8 mouse cellular contexts compared by ENCODE assay signal in the genomic region with DNA sequence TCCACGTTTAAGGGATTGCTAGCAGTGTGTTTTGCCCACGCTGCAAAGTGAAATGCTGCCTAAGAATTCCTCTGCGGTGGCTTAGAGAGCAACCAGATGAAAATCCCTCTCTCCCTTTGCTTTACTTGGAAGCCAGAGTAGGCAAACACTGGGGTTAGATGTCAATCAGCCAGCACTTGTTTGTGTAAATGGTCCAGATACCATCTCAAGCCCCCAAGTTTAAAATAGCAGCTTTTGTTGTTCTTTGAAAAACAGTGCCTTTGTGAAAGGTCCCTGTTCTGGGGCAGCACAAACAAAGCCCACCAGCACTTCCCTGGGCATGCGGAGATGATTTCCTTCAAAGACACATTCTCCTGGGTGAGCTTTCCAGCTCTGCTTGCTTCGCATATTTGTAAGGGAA. TPM values are rescaled to one million over a fixed set of nuclear protein-coding genes. Genes with fewer than 3 reads are reported as not detected.
DNase-seq lines count a peak whose midpoint lies in the region; ATAC-seq lines count a peak whose summit lies in the region.
"Had no signal": no experiment of that assay in that cellular context is flagged by ENCODE, and none has a peak within 500 bp of the region (broad histone marks: within the 10 kb centered on the region; RNA-seq: fewer than 3 reads in every experiment).

No protein-coding gene starts in this region.

- H3K4me2 ChIP-seq in hindbrain, embryonic 13.5 days: peak overlapping the region; percentile 57
- peak overlapping the region; percentile 47 for H3K4me2 ChIP-seq in midbrain, embryonic 11.5 days

- no peak overlapping the region for H3K27ac ChIP-seq in brown adipose tissue, adult 24 weeks (replicated peaks; ENCODE audit: low read depth, low read length)
- peak overlapping the region; percentile 50 for H3K27ac ChIP-seq in hindbrain, embryonic 13.5 days
- 0 out of 2 replicates have a peak overlapping the region, but pooled peaks have one; percentile 4 for H3K27ac ChIP-seq in midbrain, embryonic 11.5 days (ENCODE audit: low read depth, low read length)

- no peaks in the 10 kb centered on the region for H3K36me3 ChIP-seq in hindbrain, embryonic 13.5 days
- H3K36me3 ChIP-seq in midbrain, embryonic 11.5 days (ENCODE audit: control insufficient read depth, insufficient read depth, low read length): no peaks in the 10 kb centered on the region

- H3K4me1 ChIP-seq in brown adipose tissue, adult 24 weeks (ENCODE audit: control insufficient read depth, insufficient read depth, insufficient read length, low read length): peaks cover 6% of the 10 kb centered on the region; the same call in 1 of the 2 replicates
- H3K4me1 ChIP-seq in hindbrain, embryonic 13.5 days (replicated peaks): peaks cover 28% of the 10 kb centered on the region
- peaks cover 24% of the 10 kb centered on the region for H3K4me1 ChIP-seq in midbrain, embryonic 11.5 days (ENCODE audit: control insufficient read depth, insufficient read depth, low read length)

- 0 out of 2 replicates have a peak, but pooled peaks have one; percentile 0 for ATAC-seq in hindbrain, embryonic 13.5 days (ENCODE audit: low FRiP score)
- 0 out of 2 replicates have a peak, but pooled peaks have one; percentile 9 for ATAC-seq in midbrain, embryonic 11.5 days (ENCODE audit: low FRiP score)

- 8% methylated on average over 5 of the region's 5 CpGs for WGBS in hindbrain, embryonic 13.5 days
- 7% methylated on average over 5 of the region's 5 CpGs for WGBS in midbrain, embryonic 11.5 days

- no peaks in the 10 kb centered on the region for H3K27me3 ChIP-seq in hindbrain, embryonic 13.5 days
- no peaks in the 10 kb centered on the region; the same call in 1 of the 2 replicates for H3K27me3 ChIP-seq in midbrain, embryonic 11.5 days (ENCODE audit: control insufficient read depth, insufficient read depth, low read length)

- H3K9me3 ChIP-seq in hindbrain, embryonic 13.5 days: no peaks in the 10 kb centered on the region
- H3K9me3 ChIP-seq in midbrain, embryonic 11.5 days (ENCODE audit: control insufficient read depth, low read length): no peaks in the 10 kb centered on the region

- peak overlapping the region; percentile 66; the same call in 1 of the 2 replicates for H3K9ac ChIP-seq in hindbrain, embryonic 13.5 days
- H3K9ac ChIP-seq in midbrain, embryonic 11.5 days (ENCODE audit: low read length): 0 out of 2 replicates have a peak overlapping the region, but pooled peaks have one; percentile 6

- DNase-seq in embryo, embryonic 11 days: peak; percentile 54
- peak; percentile 94 for DNase-seq in midbrain, embryonic 11.5 days (ENCODE audit: low spot score, missing footprints)
- DNase-seq in cerebellum, postnatal 14 days: no peak
- no peak for DNase-seq in layer of hippocampus, adult 9-10 months (ENCODE audit: low spot score)
- no peak for DNase-seq in layer of hippocampus, adult 11-12 months (ENCODE audit: low spot score)
- DNase-seq: kidney, postnatal 25 days had no signal

- H3K4me3 ChIP-seq in brown adipose tissue, adult 24 weeks (ENCODE audit: insufficient read depth, low read depth, low read length): peak overlapping the region; percentile 60
- peak overlapping the region; percentile 34 for H3K4me3 ChIP-seq in hindbrain, embryonic 13.5 days
- H3K4me3 ChIP-seq in midbrain, embryonic 11.5 days (ENCODE audit: low read depth, low read length): peak overlapping the region; percentile 10; the same call in 1 of the 2 replicates

RNA-seq across cellular contexts. Expression of a gene that starts 1.7 kb away (rescaled TPM):
- polyA plus RNA-seq in brown adipose tissue, adult 24 weeks (2012; ENCODE audit: insufficient read depth, insufficient read length, missing spikeins): 1.6 and 2.3 TPM in 2 replicates
- polyA plus RNA-seq in hindbrain, embryonic 13.5 days (2015; fragmentation: Nextera tagmentation; extraction: Ambion mirVana): 2.1 and 2.4 TPM in 2 replicates
- 2.3 and 2.9 TPM in 2 replicates for polyA plus RNA-seq in midbrain, embryonic 11.5 days (2014; fragmentation: Nextera tagmentation; extraction: Ambion mirVana)

RNA-seq across cellular contexts. Expression of a gene that starts 28.5 kb away (rescaled TPM):
- polyA plus RNA-seq in brown adipose tissue, adult 24 weeks (2012; ENCODE audit: insufficient read depth, insufficient read length, missing spikeins): not detected in 2 replicates
- 3.9 and 4.2 TPM in 2 replicates for polyA plus RNA-seq in hindbrain, embryonic 13.5 days (2015; fragmentation: Nextera tagmentation; extraction: Ambion mirVana)
- 1.0 and 1.4 TPM in 2 replicates for polyA plus RNA-seq in midbrain, embryonic 11.5 days (2014; fragmentation: Nextera tagmentation; extraction: Ambion mirVana)

Comparison
In these comparisons a context has a peak if more than half of its experiments do, and no peak if none do; other contexts are left out.
1. H3K4me3 ChIP-seq: peak in every context shown above with its lines; median percentile 60 in brown adipose tissue, adult 24 weeks; 34 in hindbrain, embryonic 13.5 days; 10 in midbrain, embryonic 11.5 days.
2. DNase-seq: peak in embryo, embryonic 11 days (single experiment) and midbrain, embryonic 11.5 days (single experiment); none in cerebellum, postnatal 14 days (0 of 2), layer of hippocampus, adult 9-10 months (single experiment) and layer of hippocampus, adult 11-12 months (single experiment).